ENCODE assay signal across 30 mouse cellular contexts in the genomic region with DNA sequence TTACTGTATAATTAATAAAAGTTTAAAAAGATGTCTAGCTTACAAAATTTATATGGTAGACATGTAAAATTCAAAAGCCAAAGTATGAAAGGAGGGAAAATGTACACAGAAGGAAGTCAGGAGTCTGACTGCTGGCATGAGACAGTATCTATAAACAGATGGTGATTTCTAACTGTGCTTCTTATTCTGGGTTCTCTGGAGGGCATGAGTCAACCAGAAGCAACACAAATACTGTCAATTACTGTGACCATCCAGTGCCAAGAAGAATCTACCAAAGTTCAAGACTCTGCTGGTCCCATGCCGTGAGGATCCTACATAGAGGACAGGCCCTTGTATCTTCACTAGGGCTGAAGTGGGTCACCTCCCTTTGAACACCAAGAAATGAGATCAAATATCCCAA. TPM values are rescaled to one million over a fixed set of nuclear protein-coding genes. Genes with fewer than 3 reads are reported as not detected.
DNase-seq lines count a peak whose midpoint lies in the region; ATAC-seq and TF ChIP-seq lines count a peak whose summit lies in the region.
"Had no signal": no experiment of that assay in that cellular context is flagged by ENCODE, and none has a peak within 500 bp of the region (broad histone marks: within the 10 kb centered on the region; RNA-seq: fewer than 3 reads in every experiment).

No protein-coding gene starts in this region.

- no peak for ATAC-seq in granulocyte monocyte progenitor cell, adult 5-6 weeks (replicated peaks; ENCODE audit: poor library complexity, severe bottlenecking)
- ATAC-seq: activated CD4-positive, CD25-positive, alpha-beta regulatory T cell, adult 4 months; forebrain, embryonic 14.5 days; forebrain, postnatal 0 days; hindbrain, embryonic 16.5 days; intestine, embryonic 15.5 days had no signal

- H3K27ac ChIP-seq in cerebellum, adult 2 months (ENCODE audit: insufficient read depth, low read length) = 0 out of 2 replicates have a peak overlapping the region, but pooled peaks have one; percentile 34
- H3K27ac ChIP-seq in olfactory bulb, adult 2 months (ENCODE audit: insufficient read depth, low read depth, low read length) = peak overlapping the region; percentile 55; the same call in 1 of the 2 replicates
- H3K27ac ChIP-seq: forebrain, embryonic 10.5 days; gastrocnemius, adult 2 months; heart, embryonic 15.5 days; hindbrain, embryonic 10.5 days; hindbrain, embryonic 13.5 days; intestine, embryonic 15.5 days had no signal

- no peak for TF ChIP-seq POLR2A in cerebellum, adult 2 months (IDR thresholded peaks at IDR 0.05; ENCODE audit: borderline replicate concordance, insufficient read depth, low read length)
- no peak for TF ChIP-seq POLR2A in olfactory bulb, adult 2 months (IDR thresholded peaks at IDR 0.05; ENCODE audit: insufficient read depth, low read depth, low read length)

- no peaks in the 10 kb centered on the region for H3K27me3 ChIP-seq in cerebellum, adult 2 months (ENCODE audit: control insufficient read depth, insufficient read depth, low read length)
- H3K27me3 ChIP-seq: CH12.LX; heart, embryonic 12.5 days; heart, embryonic 15.5 days; hindbrain, embryonic 13.5 days; intestine, embryonic 15.5 days had no signal

- DNase-seq in cerebellum, adult 2 months = peak in 1 of 2 experiments; percentile 54
- no peak for DNase-seq in cerebellum, postnatal 4 days (ENCODE audit: low spot score in 2 of 2)
- peak; percentile 42 for DNase-seq in 3T3-L1 (ENCODE audit: low read depth, low spot score)
- peak; percentile 57 for DNase-seq in adipocyte (ENCODE audit: low spot score)
- no peak for DNase-seq in adrenal gland, postnatal 36 days
- DNase-seq: adrenal gland, postnatal 10 days; B cell, adult 2 months; cerebellum, adult 11-12 months; cerebellum, adult 9-11 months; cerebellum, postnatal 36 days; forebrain, postnatal 0 days; gastrocnemius, adult 2 months; gastrocnemius, postnatal 14 days; heart, adult 18-20 months; heart, postnatal 10 days; heart, postnatal 36 days; kidney, adult 18-20 months had no signal

- H3K4me1 ChIP-seq in cerebellum, adult 2 months (ENCODE audit: control insufficient read depth, insufficient read depth, low read length) = peaks cover 29% of the 10 kb centered on the region
- H3K4me1 ChIP-seq in olfactory bulb, adult 2 months (ENCODE audit: control insufficient read depth, insufficient read depth, low read length) = peaks cover 13% of the 10 kb centered on the region
- H3K4me1 ChIP-seq: forebrain, embryonic 10.5 days; hindbrain, embryonic 13.5 days; intestine, embryonic 15.5 days had no signal

- WGBS in cerebellum, adult 2 months = 8% methylated on average over 1 of the region's 1 CpGs
- WGBS in olfactory bulb, adult 2 months = 73% methylated on average over 1 of the region's 1 CpGs

- TF ChIP-seq CTCF in cerebellum, adult 2 months (IDR thresholded peaks at IDR 0.05; ENCODE audit: borderline replicate concordance, insufficient read depth, low read depth, low read length) = no peak
- TF ChIP-seq CTCF in olfactory bulb, adult 2 months (IDR thresholded peaks at IDR 0.05; ENCODE audit: insufficient read depth, low read depth, low read length) = no peak

- H3K4me3 ChIP-seq in cerebellum, adult 2 months (replicated peaks; ENCODE audit: insufficient read depth, low read depth, low read length) = no peak overlapping the region
- H3K4me3 ChIP-seq in olfactory bulb, adult 2 months (ENCODE audit: insufficient read depth, low read depth, low read length) = no peak overlapping the region
- H3K4me3 ChIP-seq: forebrain, embryonic 10.5 days; gastrocnemius, adult 2 months; heart, embryonic 12.5 days; heart, embryonic 15.5 days; hindbrain, embryonic 10.5 days; hindbrain, embryonic 13.5 days; intestine, embryonic 15.5 days had no signal

RNA-seq across cellular contexts. Expression of gene Adarb1, which starts 43.1 kb away (rescaled TPM):
- polyA plus RNA-seq in cerebellum, adult 2 months (2012; rRNA removed) = 154 and 173 TPM in 2 replicates
- 127 TPM in 1 of 2 replicates, not detected in the other for polyA plus RNA-seq in olfactory bulb, adult 2 months (2012; ENCODE audit: insufficient read depth, insufficient read length, low replicate concordance, missing spikeins)
- 1.7 TPM in 1 of 2 replicates, not detected in the other for total RNA-seq in granulocyte monocyte progenitor cell, adult 5-6 weeks (2014; fragmentation: Nextera tagmentation)
- total RNA-seq in granulocyte monocyte progenitor cell, adult 5-6 weeks (2017) = 0.72 and 2.4 TPM in 2 replicates
- 10 to 100 TPM; 10.8 to 68.2 TPM for total RNA-seq in adrenal gland, postnatal 36 days (2021)
- polyA plus RNA-seq: G1E had no signal

Comparison
In these comparisons a context has a peak if more than half of its experiments do, and no peak if none do; other contexts are left out.
1. DNase-seq: peak in 3T3-L1 (single experiment) and adipocyte (single experiment); none in cerebellum, postnatal 4 days (0 of 2) and adrenal gland, postnatal 36 days (0 of 2).